Mouse (Mus musculus) small intestine, adult 2 months (tissue): ENCODE measurements around the gene Laptm4a. TPM values are rescaled to one million over a fixed set of nuclear protein-coding genes. Genes with fewer than 3 reads are reported as not detected.

Source experiments
- H3K27ac ChIP-seq: fragments of 200-500 bp; 2 replicates; pipeline ENCODE4 v1.5.1; 2012; ENCODE audit warnings: low read depth, low read length, control low read depth, inconsistent platforms; ENCODE audit not compliant: insufficient read depth
- H3K27me3 ChIP-seq: fragments of 200-500 bp; 2 replicates; pipeline ENCODE4 v1.6.1; 2012; ENCODE audit warnings: mild to moderate bottlenecking, moderate library complexity, low read length, inconsistent platforms; ENCODE audit not compliant: control insufficient read depth, insufficient read depth
- H3K36me3 ChIP-seq: fragments of 200-500 bp; 2 replicates; pipeline ENCODE4 v1.6.1; 2012; ENCODE audit warnings: mild to moderate bottlenecking, low read length, control low read depth, inconsistent platforms; ENCODE audit not compliant: control insufficient read depth, insufficient read depth
- H3K4me1 ChIP-seq: fragments of 200-500 bp; 2 replicates; pipeline ENCODE4 v1.6.1; 2012; ENCODE audit warnings: low read length, inconsistent platforms, mixed read lengths; ENCODE audit not compliant: control insufficient read depth, insufficient read depth, insufficient read length
- H3K4me3 ChIP-seq: fragments of 200-500 bp; 2 replicates; pipeline ENCODE4 v1.5.1; 2012; ENCODE audit warnings: low read depth, mild to moderate bottlenecking, control low read depth, inconsistent platforms, low read length, moderate library complexity
- CTCF ChIP-seq: fragments of 200-500 bp; IDR thresholded peaks from 2 replicates; pipeline ENCODE4 v1.5.1; 2012; ENCODE audit warnings: low read depth, mild to moderate bottlenecking, control low read depth, inconsistent platforms, low read length, moderate library complexity, mixed read lengths; ENCODE audit not compliant: insufficient replicate concordance, insufficient read length; ENCODE audit errors: extremely low read depth
- POLR2A ChIP-seq: fragments of 200-500 bp; IDR thresholded peaks from 2 replicates; pipeline ENCODE4 v1.6.1; 2012; ENCODE audit warnings: low read depth, mild to moderate bottlenecking, control low read depth, inconsistent platforms, low read length, moderate library complexity
- WGBS: fragments of 180-500 bp; shearing (Covaris S2); methylation state at CpG from one replicate; pipeline ENCODE4 v1.1.7; 2018; 5-methylcytosine and 5-hydroxymethylcytosine counted together
- polyA plus RNA-seq: library from polyadenylated mRNA; depleted of rRNA; stranded (reverse); fragments of >200 nt; gene quantifications from 2 replicates; pipeline ENCODE4 v1.2.3, GENCODE M21; 2012

Laptm4a gene
- polyA plus RNA-seq, 1 experiment, result 72.5 TPM

- H3K4me3 ChIP-seq, result peak overlapping the region; percentile 28; the same call in 1 of the 2 replicates
- H3K4me1 ChIP-seq, result peaks cover 24% of the 10 kb centered on the region
- TF ChIP-seq POLR2A, result no peak
- no peak for TF ChIP-seq CTCF
- H3K27ac ChIP-seq, result peak overlapping the region; percentile 90
- WGBS, result 29% methylated on average over 8 of the region's 8 CpGs
- H3K27me3 ChIP-seq, result no peaks in the 10 kb centered on the region
- H3K36me3 ChIP-seq, result no peaks in the 10 kb centered on the region
Measured at GRCm38 (mm10) chr12:8882376-8882775, 39.1 kb upstream of the Laptm4a start.

GRCm38 (mm10) chr12:8884426-8885145, 36.9 kb upstream of the Laptm4a start:
- 39% methylated on average over 13 of the region's 13 CpGs for WGBS
- TF ChIP-seq CTCF (no peak), POLR2A (no peak)
- H3K27ac ChIP-seq, result no peak overlapping the region
- H3K4me1 ChIP-seq, result peaks cover 14% of the 10 kb centered on the region
- no peaks in the 10 kb centered on the region for H3K27me3 ChIP-seq
- no peaks in the 10 kb centered on the region for H3K36me3 ChIP-seq
- no peak overlapping the region for H3K4me3 ChIP-seq

DNA sequence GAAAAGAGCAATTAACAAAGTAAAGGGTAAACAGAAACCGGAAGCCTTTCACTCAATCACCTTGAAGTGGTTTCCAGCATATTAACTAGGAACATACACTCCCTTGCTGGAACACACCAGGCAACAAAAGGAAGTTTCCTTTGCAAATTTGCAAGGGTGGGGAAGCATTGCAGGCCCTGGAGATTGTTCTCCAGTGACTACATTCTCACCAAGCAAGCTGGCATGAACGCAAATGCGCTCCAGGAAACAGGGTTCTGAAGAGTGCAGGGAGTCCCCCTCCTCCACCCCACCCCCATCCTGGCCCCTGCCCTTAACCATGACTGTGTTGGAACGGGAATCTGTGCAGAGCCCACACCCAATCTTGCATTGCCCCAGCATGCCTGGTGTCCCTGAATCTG, 36.3 kb upstream of the Laptm4a start:
- WGBS, result 9% methylated on average over 4 of the region's 4 CpGs
- no peaks in the 10 kb centered on the region for H3K27me3 ChIP-seq
- H3K27ac ChIP-seq, result no peak overlapping the region
- TF ChIP-seq CTCF (no peak), POLR2A (no peak)
- no peaks in the 10 kb centered on the region for H3K36me3 ChIP-seq
- no peak overlapping the region for H3K4me3 ChIP-seq
- H3K4me1 ChIP-seq, result peaks cover 14% of the 10 kb centered on the region

- Histone ChIP-seq H3K4me1 (peaks cover 14% of the 10 kb centered on the region), H3K36me3 (no peaks in the 10 kb centered on the region), H3K27me3 (no peaks in the 10 kb centered on the region), H3K4me3 (no peak overlapping the region), H3K27ac (no peak overlapping the region)
- WGBS, result 46% methylated on average over 3 of the region's 3 CpGs
- TF ChIP-seq CTCF, result no peak
- TF ChIP-seq POLR2A, result no peak
Measured at GRCm38 (mm10) chr12:8885950-8886349, 35.5 kb upstream of the Laptm4a start.

DNA sequence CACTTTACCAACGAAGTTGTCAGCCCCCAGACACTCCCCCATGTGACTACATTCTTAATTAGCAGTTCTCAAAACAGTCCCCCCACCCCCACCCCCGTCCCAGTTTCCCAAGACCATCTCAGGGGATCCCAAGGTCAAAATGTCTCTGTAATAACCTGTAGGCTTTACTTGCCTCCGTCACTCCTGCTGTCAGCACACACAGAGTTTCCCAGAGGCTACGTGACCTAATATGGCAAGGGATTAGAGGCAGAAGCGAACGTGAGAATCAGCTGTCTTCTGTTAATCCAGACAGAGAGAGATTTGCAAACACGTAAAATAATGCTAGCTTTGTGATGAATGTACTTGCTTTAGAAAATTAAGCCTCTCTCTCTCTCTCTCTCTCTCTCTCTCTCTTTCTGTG, 33.0 kb upstream of the Laptm4a start:
- 71% methylated on average over 7 of the region's 7 CpGs for WGBS
- TF ChIP-seq CTCF (no peak), POLR2A (no peak)

DNA sequence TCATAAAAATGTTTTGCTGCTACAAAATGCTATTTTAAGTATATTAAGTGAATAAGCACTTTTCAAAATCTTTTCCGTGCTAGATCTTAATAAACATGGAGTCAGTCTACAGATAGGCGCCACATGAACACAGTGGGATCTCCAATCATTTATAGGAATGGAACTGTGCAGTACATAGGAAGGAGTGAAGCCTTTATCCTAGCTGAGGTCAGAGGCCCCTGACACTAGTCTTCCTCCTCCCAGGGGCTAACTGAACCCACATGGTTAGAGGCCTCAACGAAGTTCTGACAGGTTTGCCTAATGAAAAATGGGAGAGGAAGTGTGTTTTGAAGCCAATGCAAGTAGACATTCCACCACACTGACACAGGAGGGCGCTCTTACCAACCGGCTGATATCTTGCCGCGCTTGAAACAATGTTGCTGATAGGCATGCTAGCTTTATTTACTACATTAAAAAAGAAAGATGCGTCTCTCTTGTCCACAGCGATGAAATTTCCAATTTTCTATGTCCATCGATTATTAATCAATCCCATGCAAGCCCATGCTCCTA, 32.3 kb upstream of the Laptm4a start:
- TF ChIP-seq CTCF (peak; percentile 68; the same call in 1 of the 2 replicates), POLR2A (no peak)
- Histone ChIP-seq H3K4me3 (no peak overlapping the region), H3K27ac (no peak overlapping the region), H3K4me1 (peaks cover 7% of the 10 kb centered on the region), H3K36me3 (no peaks in the 10 kb centered on the region), H3K27me3 (no peaks in the 10 kb centered on the region)
- WGBS, result 17% methylated on average over 10 of the region's 10 CpGs

More for the DNA sequence above, 33.0 kb upstream of the Laptm4a start:
- peaks cover 7% of the 10 kb centered on the region for H3K4me1 ChIP-seq
- H3K27me3 ChIP-seq, result no peaks in the 10 kb centered on the region
- no peaks in the 10 kb centered on the region for H3K36me3 ChIP-seq
- H3K4me3 ChIP-seq, result no peak overlapping the region
- no peak overlapping the region for H3K27ac ChIP-seq

DNA sequence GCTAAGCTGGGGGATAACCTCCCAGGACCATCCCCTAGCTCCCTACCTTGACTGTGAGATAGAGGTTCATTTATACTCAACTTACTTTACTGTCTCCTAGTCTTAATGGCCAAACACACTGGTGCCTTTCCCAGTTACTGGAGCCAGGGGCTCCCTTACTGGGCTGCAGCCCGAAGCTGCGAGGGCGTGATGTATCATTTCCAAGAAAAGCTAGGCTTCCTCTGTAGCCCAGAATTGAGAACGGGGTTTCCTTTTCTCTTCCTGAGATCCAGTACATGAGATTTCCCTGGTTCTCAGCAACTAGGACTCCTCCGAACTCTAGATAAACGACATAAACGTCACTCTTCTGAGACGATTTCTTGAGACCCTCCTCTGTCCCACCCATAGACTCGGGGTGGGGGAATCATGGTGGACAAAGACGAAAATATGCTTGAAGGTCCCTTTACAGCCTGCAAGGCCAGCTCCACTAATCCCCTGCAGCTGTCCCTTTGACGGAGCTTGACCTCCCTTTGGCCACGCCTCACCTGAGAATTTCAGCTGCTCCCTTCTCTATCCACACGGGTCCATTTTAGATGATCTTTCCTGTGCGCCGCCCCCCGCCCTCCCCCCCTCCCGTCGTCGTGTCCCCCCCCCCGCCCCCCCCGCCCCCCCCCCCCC, 28.5 kb upstream of the Laptm4a start:
- H3K4me3 ChIP-seq, result peak overlapping the region; percentile 20; the same call in 1 of the 2 replicates
- H3K4me1 ChIP-seq, result no peaks in the 10 kb centered on the region
- TF ChIP-seq CTCF (no peak), POLR2A (no peak)
- no peak overlapping the region for H3K27ac ChIP-seq
- H3K27me3 ChIP-seq, result no peaks in the 10 kb centered on the region
- 29% methylated on average over 14 of the region's 21 CpGs for WGBS
- no peaks in the 10 kb centered on the region for H3K36me3 ChIP-seq
